Mouse (Mus musculus) E14TG2a.4 (cell line): ENCODE results near the gene Crim1.

Experiments
- H3K27me3 ChIP-seq: 2 replicates; pipeline ENCODE4 v1.6.1; 2014; ENCODE audit warnings: low read length, control low read depth; ENCODE audit not compliant: insufficient read depth
- H3K36me3 ChIP-seq: 2 replicates; pipeline ENCODE4 v1.6.1; 2014; ENCODE audit warnings: low read length, control low read depth; ENCODE audit not compliant: insufficient read depth
- H3K4me1 ChIP-seq: replicated peaks from 2 replicates; pipeline ENCODE4 v1.6.1; 2014; ENCODE audit warnings: low read depth, low read length, control low read depth
- H3K4me3 ChIP-seq: replicated peaks from 2 replicates; pipeline ENCODE4 v1.5.1; 2014; ENCODE audit warnings: mild to moderate bottlenecking, low read length
- H3K9me3 ChIP-seq: 2 replicates; pipeline ENCODE4 v1.6.1; 2014; ENCODE audit warnings: low read length, control low read depth
- CTCF ChIP-seq: conservative IDR thresholded peaks from 2 replicates; pipeline ENCODE4 v1.5.1; 2014; ENCODE audit warnings: low read length
- NANOG ChIP-seq: IDR thresholded peaks from 2 replicates; pipeline ENCODE4 v1.6.1; 2014; ENCODE audit warnings: borderline replicate concordance, low read length, mixed read lengths
- POU5F1 ChIP-seq: IDR thresholded peaks from 2 replicates; pipeline ENCODE4 v1.6.1; 2014; ENCODE audit warnings: low read length, borderline replicate concordance

Crim1 gene

DNA sequence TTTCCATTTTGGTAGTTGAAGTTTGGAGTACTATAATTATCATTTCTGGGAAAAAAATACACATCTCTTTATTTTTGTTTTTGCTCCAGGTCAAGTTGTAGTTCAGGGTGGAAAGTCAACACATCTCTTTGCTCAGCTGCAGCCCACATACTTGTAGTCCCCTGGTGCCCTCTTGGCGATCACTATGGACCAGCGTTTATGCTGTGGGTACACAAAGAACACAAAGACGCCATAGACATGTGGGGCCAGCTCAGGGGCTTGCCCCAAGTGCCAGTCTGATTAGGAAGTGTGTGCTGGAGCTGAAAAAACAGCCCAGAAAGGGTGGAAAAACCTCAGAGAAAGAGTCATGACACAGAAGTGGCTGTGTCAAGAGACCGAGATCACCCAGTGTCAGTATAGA, 68.5 kb downstream of the Crim1 start:
- TF ChIP-seq CTCF (no peak), POU5F1 (no peak), NANOG (no peak)
- no peaks in the 10 kb centered on the region for H3K27me3 ChIP-seq
- H3K9me3 ChIP-seq = no peaks in the 10 kb centered on the region
- no peaks in the 10 kb centered on the region for H3K4me1 ChIP-seq
- H3K36me3 ChIP-seq = no peaks in the 10 kb centered on the region
- H3K4me3 ChIP-seq = no peak overlapping the region

DNA sequence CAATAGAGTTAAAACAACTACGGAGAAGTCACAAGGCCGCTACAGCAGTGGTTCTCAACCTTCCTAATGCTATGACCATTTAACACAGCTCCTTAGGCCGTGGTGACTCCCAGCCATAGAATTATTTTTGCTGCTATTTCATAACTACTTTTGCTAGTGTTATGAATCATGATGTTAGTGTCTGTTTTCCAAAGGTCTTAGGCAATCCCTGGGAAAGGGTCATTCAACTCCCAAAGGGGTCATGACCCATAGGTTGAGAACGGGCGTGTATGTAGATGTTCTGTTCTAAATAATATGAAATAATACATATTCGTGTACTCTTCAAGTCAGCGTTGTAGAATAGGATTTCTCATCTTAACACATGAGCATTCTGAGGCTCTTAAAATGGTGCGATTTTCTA, 69.3 kb downstream of the Crim1 start:
- H3K4me1 ChIP-seq = no peaks in the 10 kb centered on the region
- H3K9me3 ChIP-seq = no peaks in the 10 kb centered on the region
- no peak overlapping the region for H3K4me3 ChIP-seq
- TF ChIP-seq POU5F1 = no peak
- TF ChIP-seq NANOG = no peak
- TF ChIP-seq CTCF = no peak
- no peaks in the 10 kb centered on the region for H3K27me3 ChIP-seq
- no peaks in the 10 kb centered on the region for H3K36me3 ChIP-seq

DNA sequence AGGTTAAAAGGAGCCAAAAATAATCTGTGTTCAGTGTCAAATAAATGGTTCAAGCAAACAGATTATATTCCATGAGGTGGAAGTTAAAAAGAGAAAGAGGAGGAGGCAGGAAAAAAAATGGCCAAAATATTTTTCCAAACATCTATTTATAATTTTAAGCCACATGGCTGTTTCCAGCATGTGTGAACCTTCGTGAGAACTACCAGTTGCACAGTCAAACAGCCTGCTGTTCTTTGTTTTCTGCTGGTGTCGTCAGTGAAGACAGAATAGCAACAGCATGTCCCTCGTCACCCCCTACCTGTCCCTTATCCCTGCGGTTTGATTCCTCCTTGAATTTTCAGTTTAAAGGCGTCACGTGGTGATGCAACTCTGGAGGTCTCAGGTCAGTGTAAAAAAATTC, 70.0 kb downstream of the Crim1 start:
- Histone ChIP-seq H3K9me3 (no peaks in the 10 kb centered on the region), H3K4me1 (no peaks in the 10 kb centered on the region), H3K4me3 (no peak overlapping the region), H3K27me3 (no peaks in the 10 kb centered on the region), H3K36me3 (no peaks in the 10 kb centered on the region)
- no peak for TF ChIP-seq POU5F1
- no peak for TF ChIP-seq NANOG
- TF ChIP-seq CTCF = no peak

DNA sequence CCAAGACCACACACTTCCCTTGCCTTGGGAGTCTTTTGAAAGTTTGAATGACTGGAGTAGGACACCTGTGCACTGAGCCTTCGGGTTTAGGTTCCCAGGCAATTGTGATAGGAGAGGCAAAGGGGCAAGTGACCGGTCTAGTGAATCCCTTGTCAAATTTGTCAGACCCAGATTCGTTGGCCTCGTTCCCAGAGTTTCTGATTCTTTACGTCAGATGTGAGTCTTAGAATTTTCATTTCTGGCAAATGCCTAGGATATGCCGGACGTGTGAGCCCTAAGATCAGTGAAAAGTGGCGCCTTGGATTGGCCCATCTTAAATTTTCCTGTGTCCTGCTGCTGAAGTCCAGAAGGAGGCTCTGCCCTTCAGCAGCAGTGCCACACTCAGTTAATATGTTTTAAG, 71.7 kb downstream of the Crim1 start:
- H3K4me1 ChIP-seq = no peaks in the 10 kb centered on the region
- H3K36me3 ChIP-seq = no peaks in the 10 kb centered on the region
- TF ChIP-seq CTCF (no peak), NANOG (no peak), POU5F1 (no peak)
- no peaks in the 10 kb centered on the region for H3K9me3 ChIP-seq
- H3K4me3 ChIP-seq = no peak overlapping the region
- H3K27me3 ChIP-seq = no peaks in the 10 kb centered on the region

DNA sequence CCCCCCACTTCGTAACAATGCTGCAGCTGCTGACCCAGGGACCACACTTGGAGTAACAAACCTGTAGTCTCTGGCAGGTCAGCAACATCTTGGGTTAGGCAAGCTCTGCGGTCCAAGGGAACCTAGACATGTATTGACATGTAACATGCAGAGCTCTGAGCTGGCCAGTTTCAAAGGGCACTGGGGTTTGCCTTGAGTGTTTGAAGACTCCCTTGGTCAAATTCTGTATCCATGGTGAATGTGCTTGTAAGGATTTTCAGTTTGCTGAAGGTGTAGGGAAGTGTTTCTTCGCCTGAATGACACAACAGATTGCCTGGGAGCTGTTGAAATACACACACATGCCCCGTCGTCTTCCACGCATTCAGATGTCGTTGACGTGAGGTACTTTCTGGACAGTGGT, 72.1 kb downstream of the Crim1 start:
- Histone ChIP-seq H3K4me1 (no peaks in the 10 kb centered on the region), H3K9me3 (no peaks in the 10 kb centered on the region), H3K27me3 (no peaks in the 10 kb centered on the region), H3K36me3 (no peaks in the 10 kb centered on the region), H3K4me3 (no peak overlapping the region)
- TF ChIP-seq POU5F1 (no peak), NANOG (no peak), CTCF (no peak)

DNA sequence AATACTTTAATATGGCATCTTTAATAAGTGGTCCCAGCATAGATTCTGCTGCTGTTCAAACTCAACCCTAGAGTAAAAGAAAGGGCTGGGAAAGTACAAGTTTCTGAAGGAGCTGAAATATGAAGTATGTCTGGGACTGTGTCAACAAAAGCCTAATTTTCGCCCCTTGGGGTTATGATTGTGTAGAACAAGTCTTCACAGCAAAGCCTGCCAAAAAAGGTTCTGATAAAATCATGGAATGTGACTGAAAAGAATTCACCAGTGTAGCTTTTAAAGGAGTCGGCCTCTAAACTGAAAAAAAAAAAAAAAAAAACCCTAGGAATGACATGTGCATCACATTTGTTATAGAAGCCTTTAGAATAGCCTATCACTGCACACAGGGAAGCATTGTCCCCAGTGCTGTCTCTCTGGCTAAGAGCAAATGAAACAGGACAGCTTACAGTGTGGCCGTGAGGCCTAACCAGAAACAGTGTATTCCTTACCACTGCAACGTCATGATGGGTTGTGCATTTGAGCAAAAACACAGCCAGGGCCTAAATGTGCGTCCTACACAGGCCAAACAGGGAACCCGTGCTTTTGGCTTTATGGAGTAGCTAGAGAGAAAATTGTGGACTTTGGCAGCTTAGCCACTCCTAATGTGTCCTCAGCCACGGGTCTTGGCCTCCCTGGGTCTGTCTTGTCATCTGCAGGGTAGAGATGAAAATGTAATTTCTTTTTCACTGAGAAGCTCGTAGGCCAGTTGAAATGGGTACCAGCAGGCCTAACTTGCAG, 72.8 kb downstream of the Crim1 start:
- Histone ChIP-seq H3K36me3 (no peaks in the 10 kb centered on the region), H3K4me3 (no peak overlapping the region), H3K9me3 (no peaks in the 10 kb centered on the region), H3K27me3 (no peaks in the 10 kb centered on the region), H3K4me1 (no peaks in the 10 kb centered on the region)
- TF ChIP-seq CTCF (no peak), NANOG (no peak), POU5F1 (no peak)

DNA sequence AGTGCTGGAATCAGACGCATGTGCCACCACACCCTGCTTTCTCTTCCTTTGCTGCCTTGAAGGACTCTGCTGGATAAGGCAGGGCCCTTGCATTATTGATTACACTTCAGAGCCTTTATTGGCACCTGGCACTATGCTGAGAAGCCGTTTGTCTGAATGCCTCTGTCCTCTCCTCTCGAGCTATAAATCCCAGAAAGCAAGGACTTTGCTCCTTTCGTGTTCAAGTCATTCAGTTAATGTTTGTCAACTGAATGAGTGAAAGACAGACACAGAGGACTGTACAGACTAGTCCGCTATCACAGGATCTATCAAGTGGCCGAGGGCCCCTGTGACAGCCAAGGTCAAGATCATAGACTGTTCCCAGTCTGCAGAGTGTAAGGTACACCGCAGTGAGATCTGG, 73.8 kb downstream of the Crim1 start:
- H3K27me3 ChIP-seq = no peaks in the 10 kb centered on the region
- no peak overlapping the region for H3K4me3 ChIP-seq
- TF ChIP-seq NANOG = no peak
- TF ChIP-seq POU5F1 = no peak
- no peak for TF ChIP-seq CTCF
- no peaks in the 10 kb centered on the region for H3K9me3 ChIP-seq
- no peaks in the 10 kb centered on the region for H3K4me1 ChIP-seq
- no peaks in the 10 kb centered on the region for H3K36me3 ChIP-seq

DNA sequence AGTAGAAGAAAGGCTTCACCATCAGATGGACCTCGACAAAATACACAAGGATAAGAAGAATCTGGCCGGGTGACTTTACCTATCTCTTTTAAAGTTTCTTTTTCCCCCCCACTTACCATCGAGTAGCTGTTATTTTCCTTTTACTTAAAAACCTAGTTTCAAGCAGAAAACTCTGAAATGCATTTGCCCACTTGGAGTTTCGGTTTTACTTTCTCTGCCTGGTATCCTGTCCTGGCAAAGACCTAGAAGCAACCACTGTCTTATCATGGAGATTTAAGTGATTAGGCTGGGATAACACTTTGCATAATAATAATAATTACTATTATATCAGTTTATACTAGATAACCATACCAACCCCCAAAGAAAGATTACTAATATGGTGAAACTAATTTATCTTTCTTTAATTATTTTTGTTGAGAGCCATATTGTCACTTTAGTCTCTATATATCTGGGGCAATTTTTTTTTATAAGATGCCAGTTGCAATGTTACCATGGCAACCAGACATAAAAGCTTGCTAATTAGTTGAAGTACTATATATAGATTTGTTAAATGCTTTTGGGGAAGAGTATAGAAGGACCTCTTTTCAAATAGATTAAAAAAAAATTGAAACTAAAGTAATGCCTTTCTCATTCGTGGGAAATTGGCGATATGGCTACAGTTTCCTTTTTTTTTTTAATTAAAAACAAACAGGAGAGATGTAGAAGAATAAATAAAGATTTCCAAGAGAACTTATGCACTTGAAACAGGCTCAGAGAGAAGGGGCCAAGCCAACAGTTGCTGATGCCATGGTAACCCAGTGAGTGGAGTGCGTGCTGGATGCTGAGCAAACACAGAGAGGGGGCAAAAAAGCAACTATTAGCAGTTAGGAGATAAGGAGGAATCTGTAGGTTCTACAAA, 74.8 kb downstream of the Crim1 start:
- Histone ChIP-seq H3K36me3 (no peaks in the 10 kb centered on the region), H3K27me3 (no peaks in the 10 kb centered on the region), H3K4me3 (no peak overlapping the region), H3K9me3 (no peaks in the 10 kb centered on the region), H3K4me1 (peaks cover 4% of the 10 kb centered on the region)
- no peak for TF ChIP-seq NANOG
- TF ChIP-seq CTCF = no peak
- no peak for TF ChIP-seq POU5F1

DNA sequence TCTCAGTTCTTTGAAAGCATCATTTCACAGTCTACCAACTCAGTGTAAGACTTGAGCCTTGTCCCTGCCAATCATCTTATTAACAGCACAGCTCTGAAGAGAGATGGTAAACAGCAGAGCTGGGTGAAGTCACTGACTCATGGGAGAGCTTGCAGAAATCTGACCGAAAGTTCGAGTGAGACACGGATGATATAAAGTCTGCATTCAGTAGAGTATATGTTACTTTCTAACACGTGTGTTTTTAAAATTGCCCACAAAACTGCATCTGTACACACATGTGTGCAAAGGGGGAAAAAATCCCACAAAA, 75.4 kb downstream of the Crim1 start:
- H3K9me3 ChIP-seq = no peaks in the 10 kb centered on the region
- H3K27me3 ChIP-seq = no peaks in the 10 kb centered on the region
- H3K4me1 ChIP-seq = peaks cover 10% of the 10 kb centered on the region
- TF ChIP-seq NANOG (no peak), CTCF (no peak), POU5F1 (no peak)
- no peaks in the 10 kb centered on the region for H3K36me3 ChIP-seq
- no peak overlapping the region for H3K4me3 ChIP-seq
